Mouse (Mus musculus): ENCODE data around the gene Raver1. TPM values are rescaled to one million over a fixed set of nuclear protein-coding genes. Genes with fewer than 3 reads are reported as not detected.
A peak's percentile ranks its signal among the peaks of the same experiment; 100 is the strongest.

Gene Raver1
- polyA plus RNA-seq, 1 experiment: 90.8 TPM

DNA sequence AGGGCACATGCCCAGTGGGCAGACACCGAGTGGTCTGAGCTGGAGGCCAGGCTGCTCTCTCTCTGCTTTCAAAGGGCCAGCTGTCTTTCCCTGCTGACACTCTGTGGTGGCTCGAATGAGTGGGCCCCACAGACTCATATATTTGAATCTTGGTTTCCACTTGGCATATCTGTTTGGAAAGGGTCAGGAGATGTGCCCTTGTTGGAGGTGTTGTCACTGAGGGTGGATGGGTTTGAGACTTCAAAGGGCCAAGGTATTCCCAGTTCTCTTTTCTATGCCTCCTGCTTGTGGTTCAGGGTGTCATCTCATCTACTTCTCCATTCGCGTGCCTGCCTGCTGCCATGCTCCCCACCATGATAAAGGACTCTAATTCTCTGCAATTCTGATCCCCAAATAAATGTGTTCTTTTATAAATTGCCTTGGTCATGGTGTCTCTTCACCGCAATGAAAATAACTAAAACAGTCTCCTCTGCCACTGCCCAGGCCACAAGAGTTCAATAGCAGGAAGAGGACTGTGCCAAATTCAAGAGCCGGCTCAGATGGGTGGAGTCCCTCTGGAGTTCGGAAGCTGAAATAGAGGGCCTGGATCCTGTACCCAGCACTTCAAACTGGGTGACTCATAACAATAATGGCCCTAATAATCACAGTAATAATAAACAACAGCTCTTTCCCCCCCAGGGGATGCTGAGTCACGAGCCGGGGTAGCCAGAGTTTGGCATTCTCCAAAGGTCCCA lies 43.0 kb upstream of the Raver1 start:
- Histone ChIP-seq H3K36me3 (ENCODE audit: control insufficient read depth, insufficient read depth, low read length) (peaks cover 8% of the 10 kb centered on the region), H3K27ac (ENCODE audit: insufficient read depth, low read depth, low read length) (0 out of 2 replicates have a peak overlapping the region, but pooled peaks have one; percentile 2), H3K27me3 (ENCODE audit: control insufficient read depth, insufficient read depth, low read length) (no peaks in the 10 kb centered on the region), H3K4me3 (ENCODE audit: low read depth, low read length) (no peak overlapping the region), H3K4me1 (ENCODE audit: control insufficient read depth, insufficient read depth, insufficient read length, low read length) (peaks cover 12% of the 10 kb centered on the region)
- 45% methylated on average over 9 of the region's 9 CpGs for WGBS
- TF ChIP-seq CTCF (IDR thresholded peaks at IDR 0.05; ENCODE audit: extremely low read depth, insufficient read length, insufficient replicate concordance, low read depth, low read length) (no peak), POLR2A (IDR thresholded peaks at IDR 0.05; ENCODE audit: low read depth, low read length) (no peak)

DNA sequence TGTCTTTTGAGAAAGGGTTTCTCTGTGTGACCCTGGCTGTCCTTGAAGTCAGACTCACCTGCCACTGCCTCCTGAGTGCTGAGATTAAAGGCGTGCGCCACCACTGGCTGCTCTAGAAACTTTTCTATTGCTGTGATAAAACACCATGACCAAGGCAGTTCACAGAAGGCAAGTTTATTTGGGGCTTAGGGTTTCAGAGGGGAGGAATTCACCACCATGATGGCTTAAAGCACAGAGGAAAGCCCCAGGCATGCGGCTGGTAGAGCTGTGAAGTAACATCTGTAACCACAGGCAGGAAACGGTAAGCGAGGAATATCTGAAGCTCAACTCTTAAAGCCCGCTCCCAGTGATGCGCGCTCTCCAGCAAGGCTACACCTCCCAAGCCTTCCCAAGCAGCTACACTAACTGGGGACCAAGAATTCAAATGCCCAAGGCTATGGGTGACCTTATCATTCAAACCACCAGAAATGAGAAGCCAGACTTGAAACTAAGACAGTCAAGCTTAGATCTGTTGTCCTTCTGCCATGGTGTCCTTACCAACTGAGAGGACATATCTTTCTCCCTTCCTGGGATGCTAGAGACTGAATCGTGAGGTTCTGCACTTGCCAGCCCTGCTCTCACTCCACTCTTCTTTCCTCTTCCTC lies 41.4 kb upstream of the Raver1 start:
- H3K27ac ChIP-seq (ENCODE audit: insufficient read depth, low read depth, low read length): no peak overlapping the region
- H3K4me1 ChIP-seq (ENCODE audit: control insufficient read depth, insufficient read depth, insufficient read length, low read length): peaks cover 12% of the 10 kb centered on the region
- peaks cover 2% of the 10 kb centered on the region; the same call in 1 of the 2 replicates for H3K36me3 ChIP-seq (ENCODE audit: control insufficient read depth, insufficient read depth, low read length)
- TF ChIP-seq POLR2A (IDR thresholded peaks at IDR 0.05; ENCODE audit: low read depth, low read length) (no peak), CTCF (IDR thresholded peaks at IDR 0.05; ENCODE audit: extremely low read depth, insufficient read length, insufficient replicate concordance, low read depth, low read length) (no peak)
- no peaks in the 10 kb centered on the region for H3K27me3 ChIP-seq (ENCODE audit: control insufficient read depth, insufficient read depth, low read length)
- WGBS: 64% methylated on average over 9 of the region's 9 CpGs
- no peak overlapping the region for H3K4me3 ChIP-seq (ENCODE audit: low read depth, low read length)

DNA sequence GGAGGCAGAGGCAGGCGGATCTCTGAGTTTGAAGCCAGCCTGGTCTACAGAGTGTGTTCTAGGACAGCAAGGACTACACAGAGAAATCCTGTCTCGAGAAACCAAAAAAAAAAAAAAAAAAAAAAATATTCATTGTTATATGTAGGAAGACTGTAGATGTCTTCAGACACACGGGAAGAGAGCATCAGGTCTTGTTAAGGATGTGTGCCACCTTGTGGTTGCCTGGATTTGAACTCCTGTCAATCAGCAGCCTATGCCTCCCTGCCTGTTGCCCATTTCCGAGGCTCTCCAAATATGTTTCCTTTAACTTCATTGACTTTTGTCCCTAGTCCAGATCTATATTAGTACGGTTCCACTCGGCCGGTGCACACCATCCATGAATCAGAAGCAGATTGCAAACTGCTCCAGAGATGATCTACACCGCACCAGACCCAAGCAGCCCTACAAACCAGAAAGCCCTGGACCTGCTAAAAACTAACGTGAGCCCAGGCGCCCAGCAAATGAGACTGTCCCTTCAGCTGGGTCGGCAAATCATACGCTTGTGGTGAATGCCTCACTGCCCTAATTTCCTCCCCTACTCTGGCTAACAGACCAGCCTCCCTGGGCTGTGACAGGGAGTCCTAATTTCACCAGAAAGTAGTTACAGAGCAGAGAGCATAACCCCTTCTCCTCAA lies 40.4 kb upstream of the Raver1 start:
- TF ChIP-seq POLR2A (IDR thresholded peaks at IDR 0.05; ENCODE audit: low read depth, low read length) (no peak), CTCF (IDR thresholded peaks at IDR 0.05; ENCODE audit: extremely low read depth, insufficient read length, insufficient replicate concordance, low read depth, low read length) (peak; percentile 36; the same call in 1 of the 2 replicates)
- peaks cover 8% of the 10 kb centered on the region for H3K36me3 ChIP-seq (ENCODE audit: control insufficient read depth, insufficient read depth, low read length)
- H3K27ac ChIP-seq (ENCODE audit: insufficient read depth, low read depth, low read length): no peak overlapping the region
- 66% methylated on average over 12 of the region's 12 CpGs for WGBS
- peaks cover 12% of the 10 kb centered on the region for H3K4me1 ChIP-seq (ENCODE audit: control insufficient read depth, insufficient read depth, insufficient read length, low read length)
- no peak overlapping the region for H3K4me3 ChIP-seq (ENCODE audit: low read depth, low read length)
- no peaks in the 10 kb centered on the region for H3K27me3 ChIP-seq (ENCODE audit: control insufficient read depth, insufficient read depth, low read length)

- 5% methylated on average over 37 of the region's 37 CpGs for WGBS
- H3K4me1 ChIP-seq (ENCODE audit: control insufficient read depth, insufficient read depth, insufficient read length, low read length): peaks cover 12% of the 10 kb centered on the region
- H3K4me3 ChIP-seq (ENCODE audit: low read depth, low read length): peak within 1 kb of the TSS; percentile 74
- TF ChIP-seq CTCF (IDR thresholded peaks at IDR 0.05; ENCODE audit: extremely low read depth, insufficient read length, insufficient replicate concordance, low read depth, low read length): no peak
- TF ChIP-seq POLR2A (IDR thresholded peaks at IDR 0.05; ENCODE audit: low read depth, low read length): peak; percentile 81; the same call in 1 of the 2 replicates
- no peaks in the 10 kb centered on the region for H3K27me3 ChIP-seq (ENCODE audit: control insufficient read depth, insufficient read depth, low read length)
- peaks cover 16% of the 10 kb centered on the region for H3K36me3 ChIP-seq (ENCODE audit: control insufficient read depth, insufficient read depth, low read length)
- H3K27ac ChIP-seq (ENCODE audit: insufficient read depth, low read depth, low read length): peak within 1 kb of the TSS; percentile 42; the same call in 1 of the 2 replicates
Measured at GRCm38 (mm10) chr9:21131059-21131956, 39.5 kb upstream of the Raver1 start, which contains the start of gene Tyk2. Gene Tyk2 (minus strand): TSS chr9:21131243.

- no peak for TF ChIP-seq CTCF (IDR thresholded peaks at IDR 0.05; ENCODE audit: extremely low read depth, insufficient read length, insufficient replicate concordance, low read depth, low read length)
- TF ChIP-seq POLR2A (IDR thresholded peaks at IDR 0.05; ENCODE audit: low read depth, low read length): no peak
- H3K4me1 ChIP-seq (ENCODE audit: control insufficient read depth, insufficient read depth, insufficient read length, low read length): peaks cover 3% of the 10 kb centered on the region; the same call in 1 of the 2 replicates
- H3K27ac ChIP-seq (ENCODE audit: insufficient read depth, low read depth, low read length): no peak overlapping the region
- H3K36me3 ChIP-seq (ENCODE audit: control insufficient read depth, insufficient read depth, low read length): peaks cover 46% of the 10 kb centered on the region
- 63% methylated on average over 2 of the region's 2 CpGs for WGBS
- no peak overlapping the region for H3K4me3 ChIP-seq (ENCODE audit: low read depth, low read length)
- no peaks in the 10 kb centered on the region for H3K27me3 ChIP-seq (ENCODE audit: control insufficient read depth, insufficient read depth, low read length)
Measured at GRCm38 (mm10) chr9:21126259-21126627, 34.4 kb upstream of the Raver1 start.

GRCm38 (mm10) chr9:21125502-21126258 lies 33.9 kb upstream of the Raver1 start:
- 80% methylated on average over 9 of the region's 9 CpGs for WGBS
- no peak overlapping the region for H3K27ac ChIP-seq (ENCODE audit: insufficient read depth, low read depth, low read length)
- no peaks in the 10 kb centered on the region for H3K27me3 ChIP-seq (ENCODE audit: control insufficient read depth, insufficient read depth, low read length)
- peaks cover 3% of the 10 kb centered on the region; the same call in 1 of the 2 replicates for H3K4me1 ChIP-seq (ENCODE audit: control insufficient read depth, insufficient read depth, insufficient read length, low read length)
- no peak for TF ChIP-seq CTCF (IDR thresholded peaks at IDR 0.05; ENCODE audit: extremely low read depth, insufficient read length, insufficient replicate concordance, low read depth, low read length)
- TF ChIP-seq POLR2A (IDR thresholded peaks at IDR 0.05; ENCODE audit: low read depth, low read length): no peak
- peaks cover 49% of the 10 kb centered on the region for H3K36me3 ChIP-seq (ENCODE audit: control insufficient read depth, insufficient read depth, low read length)
- H3K4me3 ChIP-seq (ENCODE audit: low read depth, low read length): no peak overlapping the region
